Mouse (Mus musculus) heart, embryonic 12.5 days (tissue): ENCODE measurements around the gene Orc2. TPM values are rescaled to one million over a fixed set of nuclear protein-coding genes. Genes with fewer than 3 reads are reported as not detected.

Experiments
- ATAC-seq: fragments of 200-750 bp; cut with Nextera tagmentation; 2 replicates; pipeline ENCODE4 v1.8.0; 2017; ENCODE audit warnings: moderate TSS enrichment, moderate library complexity; ENCODE audit not compliant: insufficient number of reproducible peaks, low FRiP score
- H3K27ac ChIP-seq: fragments of 300-500 bp; sonication (generic); 2 replicates; pipeline ENCODE4 v1.5.1; 2016; ENCODE audit warnings: mild to moderate bottlenecking, moderate library complexity; ENCODE audit not compliant: poor library complexity, severe bottlenecking
- H3K27me3 ChIP-seq: fragments of 300-500 bp; sonication (generic); replicated peaks from 2 replicates; pipeline ENCODE4 v1.6.1; 2016; ENCODE audit warnings: mild to moderate bottlenecking, moderate library complexity
- H3K36me3 ChIP-seq: fragments of 300-500 bp; sonication (generic); 2 replicates; pipeline ENCODE4 v1.6.1; 2016; ENCODE audit warnings: mild to moderate bottlenecking, moderate library complexity
- H3K4me1 ChIP-seq: fragments of 300-500 bp; sonication (generic); replicated peaks from 2 replicates; pipeline ENCODE4 v1.6.1; 2016; ENCODE audit warnings: mild to moderate bottlenecking
- H3K4me2 ChIP-seq: fragments of 300-500 bp; sonication (generic); 2 replicates; pipeline ENCODE4 v1.6.1; 2016; ENCODE audit warnings: mild to moderate bottlenecking, moderate library complexity
- H3K4me3 ChIP-seq: fragments of 300-500 bp; sonication (generic); 2 replicates; pipeline ENCODE4 v1.5.1; 2016; ENCODE audit warnings: mild to moderate bottlenecking
- H3K9ac ChIP-seq: fragments of 300-500 bp; sonication (generic); 2 replicates; pipeline ENCODE4 v1.6.1; 2016; ENCODE audit warnings: mild to moderate bottlenecking, moderate library complexity
- H3K9me3 ChIP-seq: fragments of 300-500 bp; sonication (generic); replicated peaks from 2 replicates; pipeline ENCODE4 v1.6.1; 2016; ENCODE audit warnings: mild to moderate bottlenecking, moderate library complexity
- WGBS: fragments of 180-500 bp; shearing (Covaris S2); methylation state at CpG from one replicate; pipeline ENCODE4 v1.1.7; 2016; 5-methylcytosine and 5-hydroxymethylcytosine counted together
- polyA plus RNA-seq: library from polyadenylated mRNA; unstranded; fragments of >200 nt; fragmentation: Nextera tagmentation; extraction: Ambion mirVana; gene quantifications from 2 replicates; pipeline ENCODE4 v1.2.1, GENCODE M21; 2016

Gene Orc2
- polyA plus RNA-seq, 1 experiment from 2014 or later, result 26.6 TPM

DNA sequence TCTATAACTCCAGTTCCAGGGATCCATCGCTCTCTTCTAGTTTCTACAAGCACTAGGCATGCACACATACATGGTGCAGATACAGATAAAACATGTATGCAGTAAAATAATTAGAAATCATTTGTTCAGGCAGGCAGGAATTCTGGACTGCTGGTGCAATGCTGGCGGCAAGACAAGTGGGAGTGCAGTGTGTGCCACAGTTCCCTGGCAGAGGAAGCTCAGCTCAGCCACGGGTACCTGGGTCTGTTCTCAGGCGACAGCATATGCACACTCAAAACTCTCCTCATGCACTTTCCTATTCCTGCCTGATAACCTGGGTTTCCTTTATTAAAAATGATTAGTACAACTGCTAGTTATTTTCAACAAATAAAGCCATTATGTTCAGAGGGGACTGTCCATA is 39.9 kb downstream of the Orc2 start:
- H3K36me3 ChIP-seq, result peaks cover 88% of the 10 kb centered on the region

DNA sequence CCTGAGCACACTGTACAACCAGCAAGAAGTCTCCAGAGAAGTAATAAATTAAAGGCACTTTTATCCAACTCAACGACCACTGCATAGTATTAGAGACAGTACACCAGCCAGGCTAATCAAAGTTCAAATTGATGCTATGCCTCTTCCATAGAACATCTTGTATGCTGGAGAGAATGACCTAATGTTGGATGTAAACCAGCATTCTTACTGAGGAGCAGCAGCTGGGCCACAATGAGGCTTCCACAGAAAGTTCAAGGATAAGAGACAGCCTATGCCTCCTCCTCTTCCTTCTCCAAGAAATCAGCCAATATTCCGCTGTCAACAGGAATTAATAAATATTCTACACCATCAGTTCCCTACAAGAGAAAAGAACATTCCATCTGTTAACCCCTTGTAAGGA is 41.0 kb downstream of the Orc2 start:
- Histone ChIP-seq H3K4me2 (no peak overlapping the region), H3K27ac (no peak overlapping the region), H3K9ac (no peak overlapping the region), H3K4me1 (0 out of 2 replicates have a peak, but pooled peaks cover under 1% of the 10 kb centered on the region), H3K27me3 (no peaks in the 10 kb centered on the region), H3K36me3 (peaks cover 84% of the 10 kb centered on the region), H3K9me3 (no peaks in the 10 kb centered on the region), H3K4me3 (no peak overlapping the region)
- ATAC-seq, result no peak
- WGBS, result 92% methylated on average over 2 of the region's 2 CpGs

More for the DNA sequence above, 39.9 kb downstream of the Orc2 start:
- 94% methylated on average over 4 of the region's 4 CpGs for WGBS
- no peaks in the 10 kb centered on the region for H3K4me1 ChIP-seq
- no peak overlapping the region for H3K9ac ChIP-seq
- no peaks in the 10 kb centered on the region for H3K9me3 ChIP-seq
- H3K27ac ChIP-seq, result no peak overlapping the region
- H3K4me2 ChIP-seq, result no peak overlapping the region
- no peak for ATAC-seq
- H3K27me3 ChIP-seq, result no peaks in the 10 kb centered on the region
- H3K4me3 ChIP-seq, result no peak overlapping the region

DNA sequence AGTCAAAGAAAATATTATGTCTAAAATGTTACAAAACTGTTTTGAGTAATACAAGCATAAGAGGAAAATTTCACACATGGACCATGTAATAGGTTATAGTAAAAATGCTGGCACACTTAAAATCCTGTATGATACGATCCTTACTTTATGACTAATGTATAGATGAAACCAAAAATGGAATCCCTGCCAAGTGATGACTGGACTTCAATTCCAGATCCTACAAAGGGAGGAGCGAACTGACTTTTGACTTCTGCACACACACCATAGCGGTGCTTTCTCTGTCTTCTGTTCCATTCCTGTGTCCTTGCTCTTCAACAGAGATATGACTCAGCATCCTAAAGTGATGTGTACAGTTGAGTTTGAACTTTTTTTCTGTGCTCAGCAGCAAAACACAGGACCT is 44.3 kb downstream of the Orc2 start:
- 95% methylated on average over 3 of the region's 3 CpGs for WGBS
- no peak overlapping the region for H3K9ac ChIP-seq
- H3K36me3 ChIP-seq, result peaks cover 88% of the 10 kb centered on the region
- H3K27me3 ChIP-seq, result no peaks in the 10 kb centered on the region
- no peaks in the 10 kb centered on the region for H3K9me3 ChIP-seq
- ATAC-seq, result no peak
- no peak overlapping the region for H3K4me2 ChIP-seq
- H3K4me1 ChIP-seq, result 0 out of 2 replicates have a peak, but pooled peaks cover 7% of the 10 kb centered on the region
- no peak overlapping the region for H3K27ac ChIP-seq
- H3K4me3 ChIP-seq, result no peak overlapping the region

DNA sequence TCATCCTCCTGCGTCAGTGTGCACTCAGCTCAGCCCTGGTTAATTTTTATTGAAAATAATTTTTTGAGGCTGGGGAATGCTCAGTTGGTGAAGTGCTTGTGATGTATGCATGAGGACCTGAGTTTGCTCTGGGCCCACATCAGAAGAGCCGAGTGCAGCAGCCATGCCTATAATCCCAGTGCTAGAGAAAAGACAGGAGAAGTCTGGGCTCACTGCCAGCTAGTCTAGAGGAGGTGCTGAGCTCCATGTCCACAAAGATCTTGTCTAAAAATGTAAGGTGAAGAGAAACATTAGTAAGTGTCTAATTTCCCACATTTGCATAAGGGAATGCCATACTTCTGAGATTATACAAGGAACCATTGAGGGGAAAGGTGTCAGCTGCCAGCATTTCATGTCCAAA is 46.0 kb downstream of the Orc2 start:
- Histone ChIP-seq H3K27ac (peak overlapping the region; percentile 51; the same call in 1 of the 2 replicates), H3K9ac (no peak overlapping the region), H3K4me2 (no peak overlapping the region), H3K4me1 (0 out of 2 replicates have a peak, but pooled peaks cover 7% of the 10 kb centered on the region), H3K9me3 (no peaks in the 10 kb centered on the region), H3K4me3 (no peak overlapping the region), H3K27me3 (no peaks in the 10 kb centered on the region), H3K36me3 (peaks cover 89% of the 10 kb centered on the region)
- WGBS, result 58% methylated on average over 2 of the region's 2 CpGs
- ATAC-seq, result no peak

DNA sequence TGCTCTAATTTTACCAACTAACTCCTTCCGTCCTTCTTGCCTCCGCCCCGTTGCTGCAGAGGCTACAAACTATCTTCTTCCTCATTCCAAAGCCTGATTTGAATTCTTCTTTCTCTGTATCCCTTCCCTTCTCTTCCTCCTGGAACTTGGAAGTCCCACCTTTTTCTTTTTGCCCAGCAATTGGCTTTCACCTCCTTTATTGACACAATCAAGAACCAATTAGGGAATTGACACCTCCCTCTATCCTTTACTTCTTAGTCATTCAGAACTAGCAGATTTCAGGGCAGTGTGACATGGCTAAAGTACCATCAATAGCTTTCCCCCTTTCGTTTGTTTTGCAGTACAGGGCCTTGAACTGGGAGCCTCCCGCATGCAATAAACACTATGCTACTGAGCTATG is 46.7 kb downstream of the Orc2 start:
- 0 out of 2 replicates have a peak, but pooled peaks cover 7% of the 10 kb centered on the region for H3K4me1 ChIP-seq
- no peak overlapping the region for H3K9ac ChIP-seq
- H3K27ac ChIP-seq, result 0 out of 2 replicates have a peak overlapping the region, but pooled peaks have one; percentile 51
- H3K27me3 ChIP-seq, result no peaks in the 10 kb centered on the region
- no peak for ATAC-seq
- peaks cover 89% of the 10 kb centered on the region for H3K36me3 ChIP-seq
- H3K4me2 ChIP-seq, result no peak overlapping the region
- no peaks in the 10 kb centered on the region for H3K9me3 ChIP-seq
- H3K4me3 ChIP-seq, result no peak overlapping the region
- WGBS, result 84% methylated on average over 5 of the region's 5 CpGs

DNA sequence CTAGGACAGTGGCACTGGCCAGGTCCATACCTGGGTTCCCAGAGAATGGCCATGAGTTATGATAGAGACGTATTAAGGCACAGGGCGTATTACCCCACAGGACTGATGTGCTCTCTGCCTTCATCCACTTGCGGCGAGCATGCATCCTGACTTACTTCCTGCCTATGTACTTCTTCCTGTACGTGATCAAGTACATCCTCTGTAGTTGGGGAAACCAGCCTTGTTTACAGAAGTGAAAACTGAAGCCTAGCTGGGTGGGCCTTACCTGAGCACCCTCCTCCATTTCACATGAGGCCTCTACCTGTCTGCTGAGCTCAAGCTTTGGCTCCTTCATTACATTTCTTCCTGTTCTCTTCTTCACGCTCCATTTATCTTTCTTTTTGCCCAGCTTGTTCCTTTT is 50.6 kb downstream of the Orc2 start:
- Histone ChIP-seq H3K9me3 (no peaks in the 10 kb centered on the region), H3K9ac (no peak overlapping the region), H3K27me3 (no peaks in the 10 kb centered on the region), H3K4me1 (0 out of 2 replicates have a peak, but pooled peaks cover 7% of the 10 kb centered on the region), H3K27ac (no peak overlapping the region), H3K4me2 (no peak overlapping the region), H3K4me3 (no peak overlapping the region), H3K36me3 (peaks cover 85% of the 10 kb centered on the region)
- WGBS, result 85% methylated on average over 6 of the region's 6 CpGs
- no peak for ATAC-seq

DNA sequence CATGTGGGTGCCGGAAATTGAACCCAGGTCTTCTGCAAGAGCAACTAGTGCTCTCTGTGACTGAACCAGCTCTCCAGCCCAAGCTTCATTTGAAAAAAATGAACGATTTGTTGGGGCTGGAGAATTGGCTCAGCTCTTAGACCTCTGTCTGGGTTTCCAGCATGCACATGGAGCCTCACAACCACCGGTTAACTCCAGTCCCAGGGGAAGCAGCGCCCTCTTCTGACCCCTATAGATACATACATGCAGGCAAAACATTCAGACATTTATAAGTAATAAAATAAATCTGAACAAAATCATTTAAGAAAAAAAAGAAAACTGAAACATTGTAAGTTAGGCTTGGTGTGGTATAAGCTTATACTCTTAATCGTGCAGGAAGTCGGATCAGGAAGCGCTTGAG is 56.5 kb downstream of the Orc2 start:
- no peak overlapping the region for H3K4me2 ChIP-seq
- no peak overlapping the region for H3K27ac ChIP-seq
- no peaks in the 10 kb centered on the region for H3K27me3 ChIP-seq
- 84% methylated on average over 7 of the region's 7 CpGs for WGBS
- no peak overlapping the region for H3K4me3 ChIP-seq
- no peak overlapping the region for H3K9ac ChIP-seq
- ATAC-seq, result no peak
- H3K36me3 ChIP-seq, result peaks cover 49% of the 10 kb centered on the region
- peaks cover 25% of the 10 kb centered on the region for H3K4me1 ChIP-seq
- H3K9me3 ChIP-seq, result no peaks in the 10 kb centered on the region

DNA sequence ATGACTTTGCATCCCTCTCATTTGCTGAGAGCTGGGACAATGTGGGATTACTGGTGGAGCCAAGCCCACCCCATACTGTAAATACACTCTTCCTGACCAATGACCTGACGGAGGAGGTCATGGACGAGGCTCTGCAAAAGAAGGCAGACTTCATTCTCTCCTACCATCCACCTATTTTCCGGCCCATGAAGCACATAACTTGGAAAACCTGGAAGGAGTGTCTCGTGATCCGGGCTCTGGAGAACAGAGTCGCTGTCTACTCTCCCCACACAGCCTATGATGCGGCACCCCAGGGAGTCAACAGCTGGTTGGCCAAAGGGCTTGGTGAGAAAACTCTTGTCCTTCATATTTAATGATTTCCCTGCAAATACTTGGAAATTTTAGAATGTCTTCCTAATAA is 57.1 kb downstream of the Orc2 start:
- peaks cover 43% of the 10 kb centered on the region for H3K36me3 ChIP-seq
- H3K9me3 ChIP-seq, result no peaks in the 10 kb centered on the region

DNA sequence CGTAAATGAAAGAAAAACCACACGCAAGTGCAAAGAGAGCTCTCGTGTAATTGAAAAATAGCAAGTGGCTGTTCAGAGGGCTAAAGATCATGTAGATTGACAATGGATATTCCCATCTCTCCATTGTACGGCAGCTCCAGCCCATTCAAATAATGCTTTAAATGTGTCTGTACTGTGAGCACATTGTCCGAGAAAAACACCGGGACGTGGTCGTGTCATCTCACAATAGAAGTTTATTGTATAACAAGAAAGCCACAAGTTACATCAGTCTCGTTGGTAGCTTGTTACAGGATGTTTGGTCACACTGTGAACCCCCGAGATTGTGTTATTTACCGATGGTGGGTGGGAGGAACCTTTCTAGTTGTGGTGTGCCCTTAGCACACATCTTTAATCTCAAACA is 59.0 kb downstream of the Orc2 start:
- no peak for ATAC-seq
- WGBS, result 14% methylated on average over 11 of the region's 11 CpGs
- H3K27ac ChIP-seq, result peak overlapping the region; percentile 90

More for the DNA sequence above, 57.1 kb downstream of the Orc2 start:
- peaks cover 25% of the 10 kb centered on the region for H3K4me1 ChIP-seq
- H3K4me3 ChIP-seq, result no peak overlapping the region
- H3K4me2 ChIP-seq, result no peak overlapping the region
- H3K27ac ChIP-seq, result no peak overlapping the region
- no peak overlapping the region for H3K9ac ChIP-seq
- H3K27me3 ChIP-seq, result no peaks in the 10 kb centered on the region
- WGBS, result 94% methylated on average over 7 of the region's 7 CpGs
- ATAC-seq, result no peak

DNA sequence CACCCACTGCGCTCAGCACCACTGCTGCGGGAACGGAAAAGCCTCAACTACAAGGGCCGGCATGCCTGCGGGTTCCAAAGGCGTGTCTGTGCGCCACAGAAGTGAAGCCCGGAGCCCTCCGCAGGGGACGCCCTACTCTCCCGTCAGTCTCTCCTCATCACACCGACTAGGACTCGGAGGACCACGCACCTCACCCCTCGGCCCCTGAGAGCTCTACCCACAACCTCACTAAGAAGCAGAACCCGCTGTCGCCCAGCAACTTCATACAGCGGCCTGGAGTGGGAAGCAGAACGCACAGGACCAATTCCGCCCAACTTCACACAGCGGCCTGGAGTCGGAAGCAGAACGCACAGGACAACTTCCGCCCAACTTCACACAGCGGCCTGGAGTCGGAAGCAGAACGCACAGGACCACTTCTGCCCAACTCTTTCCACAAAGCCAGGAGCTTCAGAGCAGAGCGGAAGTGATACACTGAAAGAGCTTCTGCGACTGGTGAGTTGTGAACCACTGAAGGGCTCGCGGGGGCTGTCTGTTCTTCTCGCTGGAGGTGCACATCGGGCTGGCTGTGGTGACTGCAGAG is 59.7 kb downstream of the Orc2 start, which contains the start of the genes Nif3l1 and Ppil3:
Gene Nif3l1, plus strand, starts transcription at position 9 of the 580 bp plus-strand sequence.
Gene Ppil3, minus strand, starts transcription at position 344 of the 580 bp plus-strand sequence.
- under 1% methylated on average over 33 of the region's 33 CpGs for WGBS

More for the DNA sequence above, 59.0 kb downstream of the Orc2 start:
- H3K4me2 ChIP-seq, result peak overlapping the region; percentile 81
- H3K9me3 ChIP-seq, result no peaks in the 10 kb centered on the region
- H3K4me3 ChIP-seq, result peak overlapping the region; percentile 64
- no peaks in the 10 kb centered on the region for H3K27me3 ChIP-seq
- peaks cover 25% of the 10 kb centered on the region for H3K4me1 ChIP-seq
- H3K9ac ChIP-seq, result peak overlapping the region; percentile 85
- peaks cover 41% of the 10 kb centered on the region for H3K36me3 ChIP-seq

DNA sequence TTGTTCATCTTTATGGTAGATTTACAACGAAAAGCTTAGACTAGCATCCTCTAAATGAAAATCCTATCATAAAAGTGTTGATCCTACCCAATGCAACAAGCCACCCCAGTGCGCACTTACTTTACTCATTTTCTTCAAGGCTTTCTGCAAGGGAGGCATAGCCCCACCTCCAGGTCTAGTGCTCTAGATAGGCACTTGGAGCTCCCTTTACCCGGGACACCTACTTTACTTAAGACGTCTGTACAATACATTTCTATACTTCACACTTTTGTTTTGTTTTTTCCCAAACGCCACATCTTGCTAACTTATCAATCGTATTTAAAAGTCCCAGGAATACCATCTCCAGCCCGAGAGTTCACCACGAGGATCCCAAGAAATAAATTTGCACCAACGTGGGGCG is 60.2 kb downstream of the Orc2 start:
- ATAC-seq, result no peak
- Histone ChIP-seq H3K4me1 (peaks cover 25% of the 10 kb centered on the region), H3K27me3 (no peaks in the 10 kb centered on the region), H3K9me3 (no peaks in the 10 kb centered on the region), H3K27ac (peak overlapping the region; percentile 90), H3K4me2 (peak overlapping the region; percentile 81), H3K36me3 (peaks cover 44% of the 10 kb centered on the region), H3K9ac (peak overlapping the region; percentile 85), H3K4me3 (peak overlapping the region; percentile 64)
- WGBS, result 11% methylated on average over 10 of the region's 10 CpGs

More for the DNA sequence above, 59.7 kb downstream of the Orc2 start, which contains the start of the genes Nif3l1 and Ppil3:
- Histone ChIP-seq H3K36me3 (peaks cover 40% of the 10 kb centered on the region), H3K9me3 (no peaks in the 10 kb centered on the region), H3K27ac (peak within 1 kb of the TSS; percentile 90), H3K4me1 (peaks cover 25% of the 10 kb centered on the region), H3K9ac (peak within 1 kb of the TSS; percentile 85), H3K27me3 (no peaks in the 10 kb centered on the region), H3K4me2 (peak within 1 kb of the TSS; percentile 81), H3K4me3 (peak within 1 kb of the TSS; percentile 64)
- ATAC-seq, result peak; percentile 89
